Mouse (Mus musculus): ENCODE measurements around the gene Khdc4. TPM values are rescaled to one million over a fixed set of nuclear protein-coding genes. Genes with fewer than 3 reads are reported as not detected.

The Khdc4 gene
- 10 to 100 TPM; 54.0 to 57.1 TPM for total RNA-seq (2021)

GRCm38 (mm10) chr3:88684980-88685941 is at the start of gene Khdc4:
TSS of gene Khdc4 (plus strand) at chr3:88685803.
- intact Hi-C loops (cut with DNase I) = no loop called here
- peak; percentile 97 to 99 for DNase-seq (ENCODE audit: low spot score in 2 of 2)

GRCm38 (mm10) chr3:88636555-88636986 is 49.0 kb upstream of the Khdc4 start:
- intact Hi-C loops (cut with DNase I) = no loop called here
- peak in 1 of 2 experiments; percentile 83 for DNase-seq (ENCODE audit: low spot score in 2 of 2)

GRCm38 (mm10) chr3:88637134-88637533 is 48.5 kb upstream of the Khdc4 start:
- intact Hi-C loops (cut with DNase I) = no loop called here
- no peak for DNase-seq (ENCODE audit: low spot score in 2 of 2)

- DNase-seq (ENCODE audit: low spot score in 2 of 2) = no peak
- intact Hi-C loops (cut with DNase I) = no loop called here
Observed at GRCm38 (mm10) chr3:88639239-88639638, 46.4 kb upstream of the Khdc4 start.

GRCm38 (mm10) chr3:88640676-88641075 is 44.9 kb upstream of the Khdc4 start:
- intact Hi-C loops (cut with DNase I) = loop anchor here (2.0 kb wide), 1 partner anchor 34 kb away; no protein-coding TSS in a partner anchor
- peak in 1 of 2 experiments; percentile 73 for DNase-seq (ENCODE audit: low spot score in 2 of 2)

GRCm38 (mm10) chr3:88643078-88643477 is 42.5 kb upstream of the Khdc4 start:
- intact Hi-C loops (cut with DNase I) = no loop called here
- DNase-seq (ENCODE audit: low spot score in 2 of 2) = no peak

- intact Hi-C loops (cut with DNase I) = no loop called here
- DNase-seq (ENCODE audit: low spot score in 2 of 2) = no peak
Observed at GRCm38 (mm10) chr3:88645937-88646336, 39.7 kb upstream of the Khdc4 start.

GRCm38 (mm10) chr3:88646426-88646995 is 39.1 kb upstream of the Khdc4 start:
- intact Hi-C loops (cut with DNase I) = no loop called here
- no peak for DNase-seq (ENCODE audit: low spot score in 2 of 2)

- DNase-seq (ENCODE audit: low spot score in 2 of 2) = no peak
- intact Hi-C loops (cut with DNase I) = no loop called here
Observed at GRCm38 (mm10) chr3:88647076-88647475, 38.5 kb upstream of the Khdc4 start.

GRCm38 (mm10) chr3:88647779-88648413 is 37.7 kb upstream of the Khdc4 start:
- intact Hi-C loops (cut with DNase I) = no loop called here
- DNase-seq (ENCODE audit: low spot score in 2 of 2) = no peak

- intact Hi-C loops (cut with DNase I) = no loop called here
- no peak for DNase-seq (ENCODE audit: low spot score in 2 of 2)
Observed at GRCm38 (mm10) chr3:88648452-88649168, 37.0 kb upstream of the Khdc4 start.

GRCm38 (mm10) chr3:88649186-88649585 is 36.4 kb upstream of the Khdc4 start:
- intact Hi-C loops (cut with DNase I) = no loop called here
- no peak for DNase-seq (ENCODE audit: low spot score in 2 of 2)

GRCm38 (mm10) chr3:88649967-88650366 is 35.6 kb upstream of the Khdc4 start:
- intact Hi-C loops (cut with DNase I) = no loop called here
- no peak for DNase-seq (ENCODE audit: low spot score in 2 of 2)

- intact Hi-C loops (cut with DNase I) = no loop called here
- no peak for DNase-seq (ENCODE audit: low spot score in 2 of 2)
Observed at GRCm38 (mm10) chr3:88650713-88651504, 34.7 kb upstream of the Khdc4 start.

GRCm38 (mm10) chr3:88651669-88652618 is 33.7 kb upstream of the Khdc4 start:
- intact Hi-C loops (cut with DNase I) = no loop called here
- no peak for DNase-seq (ENCODE audit: low spot score in 2 of 2)

GRCm38 (mm10) chr3:88652846-88653515 is 32.6 kb upstream of the Khdc4 start, which contains the start of gene Rxfp4:
TSS of gene Rxfp4 (minus strand) at chr3:88653142.
- DNase-seq (ENCODE audit: low spot score in 2 of 2) = no peak
- intact Hi-C loops (cut with DNase I) = no loop called here

Measured in left cerebral cortex, postnatal 25 days (tissue).